ENCODE assay signal across 8 mouse cellular contexts in genomic region chr11:78536080-78536689, GRCm38 (mm10). TPM values are rescaled to one million over a fixed set of nuclear protein-coding genes. Genes with fewer than 3 reads are reported as not detected.
A peak's percentile ranks its signal among the peaks of the same experiment; 100 is the strongest.
DNase-seq lines count a peak whose midpoint lies in the region; ATAC-seq lines count a peak whose summit lies in the region.

Tnfaip1 (minus strand) TSS chr11:78536332.
Ift20 (plus strand) TSS chr11:78536361.

- ATAC-seq in hindbrain, embryonic 16.5 days: peak; percentile 98

- under 1% methylated on average over 52 of the region's 52 CpGs for WGBS in hindbrain, embryonic 16.5 days
- under 1% methylated on average over 50 of the region's 52 CpGs for WGBS in macrophage (ENCODE audit: missing documents)

- DNase-seq in WW6 (ENCODE audit: low read depth, low spot score): peak; percentile 100
- peak; percentile 91 to 94 for DNase-seq in cerebellum, postnatal 4 days (ENCODE audit: low spot score in 2 of 2)
- DNase-seq in gastrocnemius, adult 18-20 months (ENCODE audit: low spot score): peak; percentile 98
- peak; percentile 96 to 98 for DNase-seq in left cerebral cortex, adult 18-20 months (ENCODE audit: low spot score in 2 of 2)
- peak; percentile 99 for DNase-seq in right cerebral cortex, adult 18-20 months
- peak; percentile 85 for DNase-seq in urinary bladder, postnatal 10 days (ENCODE audit: low spot score)

- H3K27me3 ChIP-seq in hindbrain, embryonic 16.5 days (replicated peaks; ENCODE audit: control insufficient read depth, insufficient read depth, low read length): no peaks in the 10 kb centered on the region

- H3K4me3 ChIP-seq in hindbrain, embryonic 16.5 days (ENCODE audit: low read length): peak within 1 kb of the TSS; percentile 59
- peak within 1 kb of the TSS; percentile 93 for H3K4me3 ChIP-seq in macrophage (ENCODE audit: inconsistent target)

- peak within 1 kb of the TSS; percentile 86 for H3K4me2 ChIP-seq in hindbrain, embryonic 16.5 days (ENCODE audit: low read length)

- H3K27ac ChIP-seq in hindbrain, embryonic 16.5 days (ENCODE audit: low read depth, low read length): peak within 1 kb of the TSS; percentile 89
- H3K27ac ChIP-seq in macrophage: peak within 1 kb of the TSS; percentile 82

- no peaks in the 10 kb centered on the region for H3K9me3 ChIP-seq in hindbrain, embryonic 16.5 days (ENCODE audit: control insufficient read depth, low read length)

- peaks cover 72% of the 10 kb centered on the region for H3K79me2 ChIP-seq in macrophage (ENCODE audit: inconsistent target)

- H3K9ac ChIP-seq in hindbrain, embryonic 16.5 days (ENCODE audit: low read depth, low read length): peak within 1 kb of the TSS; percentile 81

- H3K4me1 ChIP-seq in hindbrain, embryonic 16.5 days (ENCODE audit: control insufficient read depth, insufficient read depth, low read depth, low read length): peaks cover 26% of the 10 kb centered on the region

- H3K36me3 ChIP-seq in hindbrain, embryonic 16.5 days (ENCODE audit: control insufficient read depth, insufficient read depth, low read length): peaks cover 8% of the 10 kb centered on the region
- peaks cover 25% of the 10 kb centered on the region for H3K36me3 ChIP-seq in macrophage (ENCODE audit: inconsistent target)

RNA-seq across cellular contexts. Expression of gene Tnfaip1, which starts in this region (rescaled TPM):
- 10 to 100 TPM; 44.0 to 48.1 TPM for total RNA-seq in gastrocnemius, adult 18-20 months (2021)
- 69.3 and 70.8 TPM in 2 replicates for polyA plus RNA-seq in hindbrain, embryonic 16.5 days (2015; fragmentation: Nextera tagmentation; extraction: Ambion mirVana)
- total RNA-seq in left cerebral cortex, adult 18-20 months (2021): 10 to 100 TPM; 35.3 to 36.7 TPM
- 10 to 100 TPM; 10.4 to 37.9 (median 21.9) TPM for total RNA-seq in macrophage (2018; cell fraction: chromatin; rRNA removed)
- total RNA-seq in macrophage (2018; cell fraction: cytosol; rRNA removed): 10 to 100 TPM; 19.4 to 36.2 (median 31.0) TPM
- 10 to 100 TPM; 14.1 to 48.3 (median 28.5) TPM for total RNA-seq in macrophage (2018; cell fraction: nucleus; rRNA removed)
- 24.7 to 34.4 TPM (median 28.0 TPM) in 3 replicates for polyA plus RNA-seq in macrophage (2018)

RNA-seq across cellular contexts. Expression of gene Ift20, which starts in this region (rescaled TPM):
- total RNA-seq in gastrocnemius, adult 18-20 months (2021): 10 to 100 TPM; 17.5 to 17.6 TPM
- polyA plus RNA-seq in hindbrain, embryonic 16.5 days (2015; fragmentation: Nextera tagmentation; extraction: Ambion mirVana): 118 and 124 TPM in 2 replicates
- total RNA-seq in left cerebral cortex, adult 18-20 months (2021): 10 to 100 TPM; 81.6 to 85.9 TPM
- total RNA-seq in macrophage (2018; cell fraction: chromatin; rRNA removed): 10 to 100 TPM in 22 of 26 experiments, 1 to 10 TPM in 4; 4.9 to 37.7 (median 18.5) TPM
- total RNA-seq in macrophage (2018; cell fraction: cytosol; rRNA removed): 10 to 100 TPM; 35.2 to 57.9 (median 44.7) TPM
- 10 to 100 TPM in 25 of 26 experiments, 1 to 10 TPM in 1; 8.2 to 38.0 (median 20.2) TPM for total RNA-seq in macrophage (2018; cell fraction: nucleus; rRNA removed)
- polyA plus RNA-seq in macrophage (2018): 49.9 to 68.6 TPM (median 62.9 TPM) in 3 replicates

Comparison
In these comparisons a context has a peak if more than half of its experiments do, and no peak if none do; other contexts are left out.
1. Peak in every context shown above with its lines: DNase-seq, ATAC-seq, H3K4me3 ChIP-seq and H3K27ac ChIP-seq.
2. RNA of gene Ift20 (total RNA-seq): 81.6 to 85.9 TPM in left cerebral cortex, adult 18-20 months; 17.5 to 17.6 TPM in gastrocnemius, adult 18-20 months; every median in the first group is over 4 times any median in the second.